Mouse (Mus musculus): Measurements from ENCODE around the gene Flvcr1.

DNA sequence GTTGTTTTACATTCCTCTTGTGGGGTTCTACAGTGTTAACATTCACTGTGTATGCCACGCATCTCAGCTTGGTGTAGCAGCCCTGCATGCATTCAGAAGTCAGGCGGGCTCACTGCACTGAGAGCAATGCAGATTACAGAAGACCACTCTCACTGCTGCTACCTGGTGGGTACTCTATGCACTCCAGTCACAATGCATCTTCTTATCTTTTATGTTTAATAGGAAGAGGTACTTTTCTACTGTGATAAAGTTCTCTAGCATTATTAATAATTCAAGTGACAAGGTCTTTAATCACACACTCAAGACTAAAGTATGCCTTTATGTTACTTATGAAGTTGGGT lies 29.5 kb upstream of the Flvcr1 start:
- TF ChIP-seq EP300 (IDR thresholded peaks at IDR 0.05) (no peak), CTCF (IDR thresholded peaks at IDR 0.05) (no peak)

Measured in lung, postnatal 0 days (tissue).